Mouse (Mus musculus): ENCODE measurements around the gene Ptprm.
"Not testable (repeated sequence)": the region's sequence is repeated elsewhere in the genome, so short reads cannot be mapped to it uniquely, and the experiment has no call there.

Gene Ptprm

GRCm38 (mm10) chr17:66871396-66871795 lies 482.9 kb downstream of the Ptprm start:
- no peak for DNase-seq (ENCODE audit: low spot score)

- DNase-seq (ENCODE audit: low spot score), result no peak
Measured at GRCm38 (mm10) chr17:66869581-66870002, 484.7 kb downstream of the Ptprm start.

- no peak for DNase-seq (ENCODE audit: low spot score)
Measured at GRCm38 (mm10) chr17:66864441-66864840, 489.8 kb downstream of the Ptprm start.

- no peak for DNase-seq (ENCODE audit: low spot score)
Measured at GRCm38 (mm10) chr17:66861557-66861956, 492.7 kb downstream of the Ptprm start.

- no peak for DNase-seq (ENCODE audit: low spot score)
Measured at GRCm38 (mm10) chr17:66858757-66859156, 495.5 kb downstream of the Ptprm start.

- no peak for DNase-seq (ENCODE audit: low spot score)
Measured at GRCm38 (mm10) chr17:66852496-66852895, 501.8 kb downstream of the Ptprm start.

- not testable (repeated sequence) for DNase-seq (ENCODE audit: low spot score)
Measured at GRCm38 (mm10) chr17:66847011-66847410, 507.2 kb downstream of the Ptprm start.

GRCm38 (mm10) chr17:66822347-66822746 lies 531.9 kb downstream of the Ptprm start:
- DNase-seq (ENCODE audit: low spot score), result no peak

GRCm38 (mm10) chr17:66817380-66817779 lies 536.9 kb downstream of the Ptprm start:
- DNase-seq (ENCODE audit: low spot score), result no peak

- no peak for DNase-seq (ENCODE audit: low spot score)
Measured at GRCm38 (mm10) chr17:66815921-66816320, 538.3 kb downstream of the Ptprm start.

GRCm38 (mm10) chr17:66813786-66814185 lies 540.5 kb downstream of the Ptprm start:
- no peak for DNase-seq (ENCODE audit: low spot score)

- DNase-seq (ENCODE audit: low spot score), result no peak
Measured at GRCm38 (mm10) chr17:66813346-66813745, 540.9 kb downstream of the Ptprm start.

- DNase-seq (ENCODE audit: low spot score), result no peak
Measured at GRCm38 (mm10) chr17:66809786-66810185, 544.5 kb downstream of the Ptprm start.

GRCm38 (mm10) chr17:66808186-66808585 lies 546.1 kb downstream of the Ptprm start:
- no peak for DNase-seq (ENCODE audit: low spot score)

- no peak for DNase-seq (ENCODE audit: low spot score)
Measured at GRCm38 (mm10) chr17:66801831-66802687, 552.2 kb downstream of the Ptprm start.

- DNase-seq (ENCODE audit: low spot score), result no peak
Measured at GRCm38 (mm10) chr17:66800231-66800630, 554.0 kb downstream of the Ptprm start.

- no peak for DNase-seq (ENCODE audit: low spot score)
Measured at GRCm38 (mm10) chr17:66786166-66786565, 568.1 kb downstream of the Ptprm start.

- DNase-seq (ENCODE audit: low spot score), result no peak
Measured at GRCm38 (mm10) chr17:66785586-66785985, 568.7 kb downstream of the Ptprm start.

- no peak for DNase-seq (ENCODE audit: low spot score)
Measured at GRCm38 (mm10) chr17:66783601-66784000, 570.7 kb downstream of the Ptprm start.

GRCm38 (mm10) chr17:66783075-66783492 lies 571.2 kb downstream of the Ptprm start:
- DNase-seq (ENCODE audit: low spot score), result no peak

GRCm38 (mm10) chr17:66781910-66782309 lies 572.3 kb downstream of the Ptprm start:
- no peak for DNase-seq (ENCODE audit: low spot score)

- DNase-seq (ENCODE audit: low spot score), result no peak
Measured at GRCm38 (mm10) chr17:66779026-66779425, 575.2 kb downstream of the Ptprm start.

Data from ovary, postnatal 14 days (tissue).